Mouse (Mus musculus) MEL (cell line): Measurements from ENCODE around the gene Asic3. TPM values are rescaled to one million over a fixed set of nuclear protein-coding genes. Genes with fewer than 3 reads are reported as not detected.

Source experiments
- DNase-seq: peaks from one replicate; pipeline ENCODE4 v3.0.0; 2011; ENCODE audit warnings: low read depth, low spot score
- H3K27ac ChIP-seq: 2 replicates; pipeline ENCODE4 v1.5.1; 2012; ENCODE audit warnings: low read depth, mild to moderate bottlenecking, control low read depth, low read length, moderate library complexity; ENCODE audit not compliant: control insufficient read depth
- H3K27me3 ChIP-seq, 2 experiments: fragments of 150-350 bp in 1 of 2; sonication (generic) in 1 of 2; 2 replicates each; pipeline ENCODE4 v1.6.1; 2012; ENCODE audit warnings: low read length in 2 of 2, mild to moderate bottlenecking in 2 of 2, improper control_type of control experiment in 1 of 2, moderate library complexity in 1 of 2; ENCODE audit not compliant: insufficient read depth in 2 of 2, control insufficient read depth in 1 of 2
- H3K36me3 ChIP-seq, 2 experiments: 2 replicates each; pipeline ENCODE4 v1.6.1; 2012 to 2014; ENCODE audit warnings: low read length in 2 of 2, improper control_type of control experiment in 1 of 2, inconsistent platforms in 1 of 2, mild to moderate bottlenecking in 1 of 2; ENCODE audit not compliant: insufficient read depth in 2 of 2, control insufficient read depth in 1 of 2
- H3K4me1 ChIP-seq, 2 experiments: fragments of 150-350 bp in 1 of 2; sonication (generic) in 1 of 2; 2 replicates each; pipeline ENCODE4 v1.6.1; 2012; ENCODE audit warnings: low read length in 2 of 2, improper control_type of control experiment in 1 of 2, mild to moderate bottlenecking in 1 of 2; ENCODE audit not compliant: insufficient read depth in 2 of 2, control insufficient read depth in 1 of 2
- H3K4me3 ChIP-seq, 2 experiments: fragments of 150-350 bp in 1 of 2; sonication (generic) in 1 of 2; 2 replicates each; pipeline ENCODE4 v1.5.1; 2012; ENCODE audit warnings: low read depth in 2 of 2, low read length in 2 of 2, mild to moderate bottlenecking in 2 of 2, moderate library complexity in 2 of 2, control low read depth in 1 of 2, improper control_type of control experiment in 1 of 2; ENCODE audit not compliant: control insufficient read depth in 1 of 2, insufficient read depth in 1 of 2
- H3K79me2 ChIP-seq: 2 replicates; pipeline ENCODE4 v1.6.1; 2012; ENCODE audit warnings: mild to moderate bottlenecking, low read length, moderate library complexity; ENCODE audit not compliant: control insufficient read depth, poor library complexity, insufficient read depth
- H3K9ac ChIP-seq: 2 replicates; pipeline ENCODE4 v1.6.1; 2012; ENCODE audit warnings: low read depth, mild to moderate bottlenecking, control low read depth, low read length, moderate library complexity; ENCODE audit not compliant: control insufficient read depth, poor library complexity, severe bottlenecking
- H3K9me3 ChIP-seq: fragments of 150-350 bp; sonication (generic); replicated peaks from 2 replicates; pipeline ENCODE4 v1.6.1; 2012; ENCODE audit warnings: mild to moderate bottlenecking, low read length, improper control_type of control experiment, moderate library complexity; ENCODE audit not compliant: insufficient read depth
- BHLHE40 ChIP-seq: IDR thresholded peaks from 2 replicates; pipeline ENCODE4 v1.6.1; 2012; ENCODE audit warnings: low read depth, mild to moderate bottlenecking, inconsistent platforms, low read length, improper control_type of control experiment, borderline replicate concordance
- CHD1 ChIP-seq: IDR thresholded peaks from 2 replicates; pipeline ENCODE4 v1.6.1; 2012; ENCODE audit warnings: low read depth, mild to moderate bottlenecking, inconsistent platforms, low read length, improper control_type of control experiment
- CTCF ChIP-seq, 3 experiments: IDR thresholded peaks in 2 of 3; conservative IDR thresholded peaks in 1 of 3; 2 replicates each; pipeline ENCODE4 v1.5.1; 2011 to 2012; ENCODE audit warnings: low read length in 3 of 3, low read depth in 2 of 3, mild to moderate bottlenecking in 2 of 3, improper control_type of control experiment in 1 of 3, inconsistent platforms in 1 of 3, mixed read lengths in 1 of 3, moderate library complexity in 1 of 3; ENCODE audit not compliant: control insufficient read depth in 1 of 3, insufficient read depth in 1 of 3, poor library complexity in 1 of 3, severe bottlenecking in 1 of 3
- E2F4 ChIP-seq: IDR thresholded peaks from 2 replicates; pipeline ENCODE4 v1.6.1; 2011; ENCODE audit warnings: low read depth, low read length, improper control_type of control experiment, borderline replicate concordance
- ELF1 ChIP-seq: IDR thresholded peaks from 2 replicates; pipeline ENCODE4 v1.6.1; 2014; ENCODE audit warnings: low read depth, mild to moderate bottlenecking, inconsistent platforms, low read length, improper control_type of control experiment, moderate library complexity
- EP300 ChIP-seq, 2 experiments: IDR thresholded peaks; 2 replicates each; pipeline ENCODE4 v1.6.1; 2011; ENCODE audit warnings: improper control_type of control experiment in 2 of 2, low read length in 2 of 2, low read depth in 1 of 2, mild to moderate bottlenecking in 1 of 2
- GABPA ChIP-seq: IDR thresholded peaks from 2 replicates; pipeline ENCODE4 v1.6.1; 2012; ENCODE audit warnings: low read depth, mild to moderate bottlenecking, inconsistent platforms, low read length, improper control_type of control experiment, moderate library complexity
- GATA1 ChIP-seq: IDR thresholded peaks from 2 replicates; pipeline ENCODE4 v1.6.1; 2011; ENCODE audit warnings: low read depth, low read length, improper control_type of control experiment
- HCFC1 ChIP-seq: IDR thresholded peaks from 2 replicates; pipeline ENCODE4 v1.6.1; 2012; ENCODE audit warnings: low read depth, mild to moderate bottlenecking, inconsistent platforms, low read length, improper control_type of control experiment, moderate library complexity
- KAT2A ChIP-seq: conservative IDR thresholded peaks from 2 replicates; pipeline ENCODE4 v1.6.1; 2012; ENCODE audit warnings: low read depth, low read length, improper control_type of control experiment, inconsistent platforms
- MAFK ChIP-seq: IDR thresholded peaks from 2 replicates; pipeline ENCODE4 v1.6.1; 2011; ENCODE audit warnings: low read depth, mild to moderate bottlenecking, low read length, improper control_type of control experiment, borderline replicate concordance
- MAX ChIP-seq: IDR thresholded peaks from 2 replicates; pipeline ENCODE4 v1.6.1; 2011; ENCODE audit warnings: low read length, improper control_type of control experiment
- MAZ ChIP-seq: IDR thresholded peaks from 2 replicates; pipeline ENCODE4 v1.6.1; 2012; ENCODE audit warnings: low read depth, mild to moderate bottlenecking, inconsistent platforms, low read length, improper control_type of control experiment
- MEF2A ChIP-seq: IDR thresholded peaks from 2 replicates; pipeline ENCODE4 v1.6.1; 2014; ENCODE audit warnings: low read depth, mild to moderate bottlenecking, inconsistent platforms, low read length, improper control_type of control experiment; ENCODE audit not compliant: poor library complexity, insufficient replicate concordance, severe bottlenecking; ENCODE audit errors: extremely low read depth
- MXI1 ChIP-seq: IDR thresholded peaks from 2 replicates; pipeline ENCODE4 v1.6.1; 2011; ENCODE audit warnings: mild to moderate bottlenecking, low read depth, low read length, improper control_type of control experiment
- MYC ChIP-seq: IDR thresholded peaks from 2 replicates; pipeline ENCODE4 v1.6.1; 2011; ENCODE audit warnings: low read depth, mild to moderate bottlenecking, low read length, improper control_type of control experiment, moderate library complexity
- POLR2A ChIP-seq, 2 experiments: IDR thresholded peaks; 2 replicates each; pipeline ENCODE4 v1.6.1; 2011 to 2012; ENCODE audit warnings: low read length in 2 of 2, mild to moderate bottlenecking in 2 of 2, control low read depth in 1 of 2, improper control_type of control experiment in 1 of 2, low read depth in 1 of 2, moderate library complexity in 1 of 2; ENCODE audit not compliant: control insufficient read depth in 1 of 2, insufficient read depth in 1 of 2, poor library complexity in 1 of 2
- POLR2AphosphoS5 ChIP-seq: IDR thresholded peaks from 2 replicates; pipeline ENCODE4 v1.6.1; 2012; ENCODE audit warnings: low read depth, borderline replicate concordance, mild to moderate bottlenecking, inconsistent platforms, low read length, moderate library complexity, mixed read lengths
- RAD21 ChIP-seq: IDR thresholded peaks from 2 replicates; pipeline ENCODE4 v1.6.1; 2011; ENCODE audit warnings: mild to moderate bottlenecking, low read depth, low read length, improper control_type of control experiment
- SIN3A ChIP-seq: IDR thresholded peaks from 2 replicates; pipeline ENCODE4 v1.6.1; 2012; ENCODE audit warnings: low read length, improper control_type of control experiment, inconsistent platforms
- SMC3 ChIP-seq: IDR thresholded peaks from 2 replicates; pipeline ENCODE4 v1.6.1; 2011; ENCODE audit warnings: low read depth, low read length, improper control_type of control experiment
- TAL1 ChIP-seq: IDR thresholded peaks from 2 replicates; pipeline ENCODE4 v1.6.1; 2012; ENCODE audit warnings: mild to moderate bottlenecking, inconsistent platforms, low read length, moderate library complexity, mixed read lengths
- TBP ChIP-seq: IDR thresholded peaks from 2 replicates; pipeline ENCODE4 v1.8.0; 2011; ENCODE audit warnings: low read depth, low read length, improper control_type of control experiment
- TCF12 ChIP-seq: IDR thresholded peaks from 2 replicates; pipeline ENCODE4 v1.6.1; 2014; ENCODE audit warnings: low read depth, mild to moderate bottlenecking, inconsistent platforms, low read length, improper control_type of control experiment, moderate library complexity
- UBTF ChIP-seq: IDR thresholded peaks from 2 replicates; pipeline ENCODE4 v1.6.1; 2012; ENCODE audit warnings: low read depth, mild to moderate bottlenecking, inconsistent platforms, low read length, improper control_type of control experiment, moderate library complexity, borderline replicate concordance; ENCODE audit not compliant: insufficient read depth
- USF1 ChIP-seq: IDR thresholded peaks from 2 replicates; pipeline ENCODE4 v1.6.1; 2014; ENCODE audit warnings: low read depth, mild to moderate bottlenecking, inconsistent platforms, low read length, improper control_type of control experiment, moderate library complexity
- ZC3H11A ChIP-seq: IDR thresholded peaks from 2 replicates; pipeline ENCODE4 v1.6.1; 2012; ENCODE audit warnings: low read depth, mild to moderate bottlenecking, inconsistent platforms, low read length, improper control_type of control experiment
- ZKSCAN1 ChIP-seq: IDR thresholded peaks from 2 replicates; pipeline ENCODE4 v1.6.1; 2012; ENCODE audit warnings: low read depth, mild to moderate bottlenecking, inconsistent platforms, low read length, improper control_type of control experiment, moderate library complexity
- ZMIZ1 ChIP-seq: IDR thresholded peaks from 2 replicates; pipeline ENCODE4 v1.6.1; 2012; ENCODE audit warnings: low read depth, mild to moderate bottlenecking, inconsistent platforms, low read length, improper control_type of control experiment, moderate library complexity
- polyA plus RNA-seq, 2 experiments: library from polyadenylated mRNA; stranded (reverse) in 1 of 2; unstranded in 1 of 2; fragments of >175 nt in 1 of 2; fragments of >200 nt in 1 of 2; gene quantifications; 2 replicates each; pipeline versions ENCODE4 v1.2.1 to v1.2.4; 2012; ENCODE audit warnings: low replicate concordance in 2 of 2, low read depth in 1 of 2; ENCODE audit not compliant: insufficient read length in 2 of 2, insufficient read depth in 1 of 2, missing spikeins in 1 of 2
- total RNA-seq: library from RNA; depleted of rRNA; stranded (reverse); fragments of 300-350 nt; gene quantifications from 2 replicates; pipeline ENCODE4 v1.2.3, GENCODE M21; 2012

Gene Asic3
- total and polyA plus RNA-seq, 3 experiments = 0.04 to 0.35 TPM; not detected in 1

DNA sequence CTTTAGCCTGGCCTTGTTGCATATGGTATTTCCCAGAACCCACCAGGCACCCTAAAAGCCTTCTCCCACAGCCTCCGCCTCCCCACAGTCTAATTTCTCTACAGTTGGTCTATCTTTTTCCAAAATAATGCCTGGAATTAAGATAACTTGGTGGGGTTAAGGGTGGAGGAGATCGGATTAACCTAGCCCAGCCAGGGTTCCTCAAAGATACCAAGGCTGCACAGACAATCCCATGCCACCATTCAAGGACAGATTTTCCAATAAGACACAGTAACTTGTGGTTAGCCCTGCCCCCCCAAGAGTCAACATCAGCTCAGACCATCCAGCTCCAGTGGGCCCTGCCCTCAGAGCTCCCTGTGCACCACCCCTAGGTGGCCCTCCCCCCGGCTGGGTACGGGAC is 32.7 kb upstream of the Asic3 start (continued):
- no peak for TF ChIP-seq CHD1
- TF ChIP-seq SMC3 = no peak
- peak; percentile 53 for TF ChIP-seq MAZ
- no peak; the same call in 1 of the 2 replicates for TF ChIP-seq ELF1
- peak; percentile 95 to 98 for TF ChIP-seq EP300 (IDR thresholded peaks at IDR 0.05; ENCODE audit: low read depth in 1 of 2, low read length in 2 of 2)
- no peak for TF ChIP-seq ZMIZ1
- TF ChIP-seq HCFC1 = no peak
- TF ChIP-seq BHLHE40 = no peak
- TF ChIP-seq POLR2AphosphoS5 = no peak
- no peak for TF ChIP-seq RAD21
- TF ChIP-seq TCF12 = peak; percentile 97
- TF ChIP-seq GABPA = no peak
- TF ChIP-seq USF1 = no peak
- TF ChIP-seq MEF2A = no peak
- TF ChIP-seq TAL1 = peak; percentile 79
- TF ChIP-seq UBTF = no peak
- 0 out of 2 replicates have a peak, but pooled peaks have one; percentile 56 for TF ChIP-seq MYC
- no peak; the same call in 1 of the 2 replicates for TF ChIP-seq MXI1
- TF ChIP-seq KAT2A = no peak

DNA sequence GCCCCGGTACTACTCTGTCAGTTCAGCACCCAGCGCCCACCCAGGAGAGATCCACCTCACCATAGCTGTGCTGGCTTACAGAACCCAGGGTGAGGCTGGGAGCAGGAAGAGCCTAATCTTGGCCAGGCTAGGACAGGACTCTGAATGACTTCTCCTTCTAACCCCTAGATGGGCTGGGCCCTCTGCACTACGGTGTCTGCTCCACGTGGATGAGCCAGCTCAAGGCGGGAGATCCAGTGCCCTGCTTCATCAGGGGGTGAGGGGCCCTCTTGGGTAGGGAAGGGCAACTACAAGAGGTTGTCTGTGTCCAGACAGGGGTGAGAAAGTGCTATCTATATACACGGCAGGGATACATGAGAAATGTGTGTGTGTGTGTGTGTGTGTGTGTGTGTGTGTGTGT is 31.7 kb upstream of the Asic3 start:
- Histone ChIP-seq H3K9ac (peak overlapping the region; percentile 48), H3K36me3 (peaks cover 0 to 56% of the 10 kb centered on the region in 2 experiments; a peak in 2 of 4 replicates), H3K79me2 (peaks cover 8% of the 10 kb centered on the region), H3K9me3 (no peaks in the 10 kb centered on the region), H3K4me1 (peaks cover 22 to 76% of the 10 kb centered on the region in 2 experiments), H3K4me3 (peak overlapping the region in 1 of 2 experiments; percentile 10; a peak in 1 of 4 replicates), H3K27me3 (no peaks in the 10 kb centered on the region), H3K27ac (peak overlapping the region; percentile 53)
- TF ChIP-seq TBP (no peak), MXI1 (peak; percentile 89), USF1 (no peak), ZC3H11A (no peak), EP300 (IDR thresholded peaks at IDR 0.05; ENCODE audit: low read depth in 1 of 2, low read length in 2 of 2) (0 out of 4 replicates have a peak, but pooled peaks of 1 of the 2 experiments have one; percentile 19), MAFK (no peak), HCFC1 (no peak), ZKSCAN1 (no peak), MYC (peak; percentile 75; the same call in 1 of the 2 replicates), SIN3A (no peak; the same call in none of the 2 replicates), E2F4 (peak; percentile 31; the same call in 1 of the 2 replicates), CTCF (IDR thresholded peaks at IDR 0.05 in 2 of 3, conservative IDR thresholded peaks at IDR 0.05 in 1 of 3; ENCODE audit: control insufficient read depth in 1 of 3, insufficient read depth in 1 of 3, low read depth in 2 of 3, low read length in 3 of 3, poor library complexity in 1 of 3, severe bottlenecking in 1 of 3) (no peak), UBTF (no peak), TCF12 (0 out of 2 replicates have a peak, but pooled peaks have one; percentile 43), POLR2A (IDR thresholded peaks at IDR 0.05; ENCODE audit: control insufficient read depth in 1 of 2, insufficient read depth in 1 of 2, low read depth in 1 of 2, low read length in 2 of 2, poor library complexity in 1 of 2) (no peak), KAT2A (no peak), TAL1 (no peak), MEF2A (no peak), MAX (peak; percentile 91), GATA1 (no peak), MAZ (no peak)
- peak; percentile 80 for DNase-seq
